Mouse (Mus musculus) CH12.LX (cell line): ENCODE measurements around the gene Eef1a1. TPM values are rescaled to one million over a fixed set of nuclear protein-coding genes. Genes with fewer than 3 reads are reported as not detected.

Experiments used
- DNase-seq: peaks from one replicate; pipeline ENCODE4 v3.0.0-alpha.2; 2013; ENCODE audit errors: extremely low read depth
- H3K27ac ChIP-seq: 2 replicates; pipeline ENCODE4 v1.5.1; 2012; ENCODE audit warnings: low read depth, mild to moderate bottlenecking, control low read depth, moderate library complexity; ENCODE audit not compliant: insufficient read depth
- H3K27me3 ChIP-seq: replicated peaks from 2 replicates; pipeline ENCODE3; 2012; ENCODE audit warnings: inconsistent platforms
- H3K36me3 ChIP-seq, 2 experiments: replicated peaks in 1 of 2; 2 replicates each; pipeline versions ENCODE3 to v1.6.1; 2012; ENCODE audit warnings: inconsistent platforms in 1 of 2, low read length in 1 of 2, mild to moderate bottlenecking in 1 of 2, mixed read lengths in 1 of 2, moderate library complexity in 1 of 2; ENCODE audit not compliant: control insufficient read depth in 1 of 2, insufficient read depth in 1 of 2
- H3K4me1 ChIP-seq, 2 experiments: 2 replicates each; pipeline ENCODE4 v1.6.1; 2012; ENCODE audit warnings: inconsistent platforms in 1 of 2, moderate library complexity in 1 of 2; ENCODE audit not compliant: insufficient read depth in 2 of 2, control insufficient read depth in 1 of 2
- H3K4me2 ChIP-seq: 2 replicates; pipeline ENCODE4 v1.6.1; 2012; ENCODE audit warnings: low read depth, mild to moderate bottlenecking, control low read depth; ENCODE audit not compliant: poor library complexity, insufficient read depth, severe bottlenecking
- H3K4me3 ChIP-seq, 3 experiments: fragments of 150-350 bp in 1 of 3; sonication (generic) in 1 of 3; replicated peaks in 1 of 3; 2 replicates each; pipeline versions ENCODE3 to v1.5.1; 2011 to 2012; ENCODE audit warnings: low read depth in 2 of 3, low read length in 2 of 3, mild to moderate bottlenecking in 2 of 3, moderate library complexity in 2 of 3, control low read depth in 1 of 3, improper control_type of control experiment in 1 of 3, inconsistent platforms in 1 of 3, mixed read lengths in 1 of 3; ENCODE audit not compliant: poor library complexity in 1 of 3
- H3K79me2 ChIP-seq: replicated peaks from 2 replicates; pipeline ENCODE4 v1.6.1; 2012; ENCODE audit warnings: mild to moderate bottlenecking, moderate library complexity; ENCODE audit not compliant: control insufficient read depth, poor library complexity, insufficient read depth, severe bottlenecking; ENCODE audit errors: extremely low read depth
- H3K9ac ChIP-seq: 2 replicates; pipeline ENCODE4 v1.6.1; 2012; ENCODE audit warnings: low read depth, mild to moderate bottlenecking, control low read depth, moderate library complexity; ENCODE audit not compliant: insufficient read depth
- H3K9me3 ChIP-seq: replicated peaks from 2 replicates; pipeline ENCODE3; 2012; ENCODE audit warnings: low read length, inconsistent platforms, mixed read lengths
- BHLHE40 ChIP-seq: IDR thresholded peaks from 2 replicates; pipeline ENCODE4 v1.6.1; 2011; ENCODE audit warnings: mild to moderate bottlenecking, low read depth, low read length, improper control_type of control experiment
- CHD1 ChIP-seq: IDR thresholded peaks from 2 replicates; pipeline ENCODE4 v1.6.1; 2012; ENCODE audit warnings: low read depth, low read length, improper control_type of control experiment, inconsistent platforms
- CHD2 ChIP-seq: IDR thresholded peaks from 2 replicates; pipeline ENCODE4 v1.6.1; 2011; ENCODE audit warnings: low read length, improper control_type of control experiment
- CTCF ChIP-seq, 2 experiments: IDR thresholded peaks in 1 of 2; conservative IDR thresholded peaks in 1 of 2; 2 replicates each; pipeline ENCODE4 v1.5.1; 2011 to 2012; ENCODE audit warnings: low read depth in 2 of 2, low read length in 2 of 2, improper control_type of control experiment in 1 of 2, inconsistent platforms in 1 of 2, mild to moderate bottlenecking in 1 of 2, moderate library complexity in 1 of 2
- E2F4 ChIP-seq: IDR thresholded peaks from 2 replicates; pipeline ENCODE4 v1.6.1; 2011; ENCODE audit warnings: low read depth, low read length, improper control_type of control experiment; ENCODE audit not compliant: insufficient replicate concordance
- ELF1 ChIP-seq: IDR thresholded peaks from 2 replicates; pipeline ENCODE4 v1.6.1; 2014; ENCODE audit warnings: low read depth, mild to moderate bottlenecking, inconsistent platforms, low read length, improper control_type of control experiment
- EP300 ChIP-seq: IDR thresholded peaks from 2 replicates; pipeline ENCODE4 v1.6.1; 2011; ENCODE audit warnings: low read length, improper control_type of control experiment
- ETS1 ChIP-seq: conservative IDR thresholded peaks from 2 replicates; pipeline ENCODE4 v1.6.1; 2012; ENCODE audit warnings: low read depth, mild to moderate bottlenecking, inconsistent platforms, low read length, improper control_type of control experiment, moderate library complexity
- GABPA ChIP-seq: IDR thresholded peaks from 2 replicates; pipeline ENCODE4 v1.6.1; 2012; ENCODE audit warnings: low read depth, low read length, improper control_type of control experiment, inconsistent platforms; ENCODE audit not compliant: insufficient replicate concordance
- HCFC1 ChIP-seq: IDR thresholded peaks from 2 replicates; pipeline ENCODE4 v1.6.1; 2012; ENCODE audit warnings: low read depth, mild to moderate bottlenecking, inconsistent platforms, low read length, improper control_type of control experiment
- IRF4 ChIP-seq: IDR thresholded peaks from 2 replicates; pipeline ENCODE4 v1.6.1; 2014; ENCODE audit warnings: low read depth, mild to moderate bottlenecking, inconsistent platforms, low read length, improper control_type of control experiment
- JUN ChIP-seq: IDR thresholded peaks from 2 replicates; pipeline ENCODE4 v1.6.1; 2011; ENCODE audit warnings: low read depth, mild to moderate bottlenecking, low read length, improper control_type of control experiment, moderate library complexity; ENCODE audit not compliant: insufficient read depth
- JUND ChIP-seq: conservative IDR thresholded peaks from 2 replicates; pipeline ENCODE4 v1.6.1; 2011; ENCODE audit warnings: low read depth, low read length, improper control_type of control experiment
- KAT2A ChIP-seq: IDR thresholded peaks from 2 replicates; pipeline ENCODE4 v1.6.1; 2012; ENCODE audit warnings: low read length, improper control_type of control experiment, inconsistent platforms; ENCODE audit not compliant: insufficient replicate concordance
- MAFK ChIP-seq: IDR thresholded peaks from 2 replicates; pipeline ENCODE4 v1.6.1; 2011; ENCODE audit warnings: low read length, improper control_type of control experiment; ENCODE audit not compliant: insufficient replicate concordance
- MAX ChIP-seq: IDR thresholded peaks from 2 replicates; pipeline ENCODE4 v1.6.1; 2011; ENCODE audit warnings: low read length, improper control_type of control experiment
- MAZ ChIP-seq: IDR thresholded peaks from 2 replicates; pipeline ENCODE4 v1.6.1; 2012; ENCODE audit warnings: low read depth, mild to moderate bottlenecking, inconsistent platforms, low read length, improper control_type of control experiment, moderate library complexity
- MEF2A ChIP-seq: IDR thresholded peaks from 2 replicates; pipeline ENCODE4 v1.6.1; 2014; ENCODE audit warnings: low read depth, mild to moderate bottlenecking, inconsistent platforms, low read length, improper control_type of control experiment, borderline replicate concordance
- MXI1 ChIP-seq: IDR thresholded peaks from 2 replicates; pipeline ENCODE4 v1.6.1; 2011; ENCODE audit warnings: mild to moderate bottlenecking, low read depth, low read length, improper control_type of control experiment
- MYC ChIP-seq: IDR thresholded peaks from 2 replicates; pipeline ENCODE4 v1.6.1; 2011; ENCODE audit warnings: low read depth, mild to moderate bottlenecking, improper control_type of control experiment, low read length
- NELFE ChIP-seq: IDR thresholded peaks from 2 replicates; pipeline ENCODE4 v1.6.1; 2011; ENCODE audit warnings: low read depth, low read length, improper control_type of control experiment
- NRF1 ChIP-seq: IDR thresholded peaks from 2 replicates; pipeline ENCODE4 v1.6.1; 2014; ENCODE audit warnings: low read depth, mild to moderate bottlenecking, inconsistent platforms, low read length, improper control_type of control experiment, moderate library complexity
- PAX5 ChIP-seq: IDR thresholded peaks from 2 replicates; pipeline ENCODE4 v1.6.1; 2012; ENCODE audit warnings: low read length, inconsistent platforms, mixed read lengths
- POLR2A ChIP-seq: IDR thresholded peaks from 2 replicates; pipeline ENCODE4 v1.6.1; 2011; ENCODE audit warnings: low read depth, mild to moderate bottlenecking, improper control_type of control experiment, low read length
- POLR2AphosphoS2 ChIP-seq: IDR thresholded peaks from 2 replicates; pipeline ENCODE4 v1.6.1; 2011; ENCODE audit warnings: low read depth, low read length, improper control_type of control experiment
- RAD21 ChIP-seq: IDR thresholded peaks from 2 replicates; pipeline ENCODE4 v1.6.1; 2011; ENCODE audit warnings: low read depth, mild to moderate bottlenecking, low read length, improper control_type of control experiment, moderate library complexity
- RCOR1 ChIP-seq: conservative IDR thresholded peaks from 2 replicates; pipeline ENCODE4 v1.6.1; 2012; ENCODE audit warnings: low read depth, mild to moderate bottlenecking, inconsistent platforms, low read length, improper control_type of control experiment
- SIN3A ChIP-seq: IDR thresholded peaks from 2 replicates; pipeline ENCODE4 v1.6.1; 2012; ENCODE audit warnings: low read length, improper control_type of control experiment, inconsistent platforms
- SMC3 ChIP-seq: IDR thresholded peaks from 2 replicates; pipeline ENCODE4 v1.6.1; 2011; ENCODE audit warnings: low read depth, low read length, improper control_type of control experiment
- TBP ChIP-seq: conservative IDR thresholded peaks from 2 replicates; pipeline ENCODE4 v1.6.1; 2011; ENCODE audit warnings: low read depth, low read length, improper control_type of control experiment
- TCF12 ChIP-seq: IDR thresholded peaks from 2 replicates; pipeline ENCODE4 v1.6.1; 2014; ENCODE audit warnings: low read depth, mild to moderate bottlenecking, inconsistent platforms, low read length, improper control_type of control experiment
- UBTF ChIP-seq: IDR thresholded peaks from 2 replicates; pipeline ENCODE4 v1.6.1; 2012; ENCODE audit warnings: low read depth, mild to moderate bottlenecking, inconsistent platforms, low read length, improper control_type of control experiment, moderate library complexity
- USF1 ChIP-seq: IDR thresholded peaks from 2 replicates; pipeline ENCODE4 v1.6.1; 2014; ENCODE audit warnings: low read depth, mild to moderate bottlenecking, inconsistent platforms, low read length, improper control_type of control experiment
- USF2 ChIP-seq: conservative IDR thresholded peaks from 2 replicates; pipeline ENCODE4 v1.6.1; 2011; ENCODE audit warnings: low read depth, low read length, improper control_type of control experiment
- ZC3H11A ChIP-seq: IDR thresholded peaks from 2 replicates; pipeline ENCODE4 v1.6.1; 2012; ENCODE audit warnings: low read depth, mild to moderate bottlenecking, inconsistent platforms, low read length, improper control_type of control experiment
- ZKSCAN1 ChIP-seq: IDR thresholded peaks from 2 replicates; pipeline ENCODE4 v1.6.1; 2012; ENCODE audit warnings: low read depth, inconsistent platforms, low read length, improper control_type of control experiment, borderline replicate concordance
- ZMIZ1 ChIP-seq: IDR thresholded peaks from 2 replicates; pipeline ENCODE4 v1.6.1; 2012; ENCODE audit warnings: low read depth, mild to moderate bottlenecking, inconsistent platforms, low read length, improper control_type of control experiment
- ZNF384 ChIP-seq: IDR thresholded peaks from 2 replicates; pipeline ENCODE4 v1.6.1; 2012; ENCODE audit warnings: low read depth, low read length, improper control_type of control experiment, inconsistent platforms
- dilution Hi-C: fragments of 300-500 bp; cut with MboI; formaldehyde crosslinking; loops from 2 replicates; pipeline ENCODE4 v1.14.3; 2020; ENCODE audit warnings: low sequenced_read_pairs; ENCODE audit not compliant: extremely low pct_unique_long_range_greater_than_20kb, extremely low pct_ligation_motif_present
- in situ Hi-C: fragments of 300-500 bp; cut with MboI; formaldehyde crosslinking; loops from 3 replicates; pipeline ENCODE4 v1.14.3; 2019; ENCODE audit warnings: low sequenced_read_pairs, low pct_ligation_motif_present, low pct_unique_long_range_greater_than_20kb, mixed read lengths
- polyA plus RNA-seq: library from polyadenylated mRNA; unstranded; fragments of >175 nt; gene quantifications from 2 replicates; pipeline ENCODE4 v1.2.1, GENCODE M21; 2012; ENCODE audit warnings: low read depth; ENCODE audit not compliant: insufficient read length
- total RNA-seq, 2 experiments: library from RNA; depleted of rRNA; stranded (reverse); fragments of 300-350 nt in 1 of 2; fragments of >200 nt in 1 of 2; gene quantifications; 2 replicates each; pipeline ENCODE4 v1.2.3; 2012 to 2014

Gene Eef1a1
- total RNA-seq (2012; rRNA removed) (14,448 and 18,409 TPM in 2 replicates), total RNA-seq (2014; rRNA removed) (21,026 and 21,314 TPM in 2 replicates), polyA plus RNA-seq (11,979 and 12,362 TPM in 2 replicates)

- H3K27me3 ChIP-seq, result no peaks in the 10 kb centered on the region
- peak within 1 kb of the TSS; percentile 86 for H3K4me2 ChIP-seq
- H3K9me3 ChIP-seq, result no peaks in the 10 kb centered on the region
- peak within 1 kb of the TSS; percentile 48 to 72 (median 61) for H3K4me3 ChIP-seq
- in situ Hi-C loops (no loop called here), dilution Hi-C loops (no loop called here)
- H3K9ac ChIP-seq, result peak within 1 kb of the TSS; percentile 86
- TF ChIP-seq PAX5 (no peak), GABPA (no peak), HCFC1 (0 out of 2 replicates have a peak, but pooled peaks have one; percentile 2), NRF1 (no peak), POLR2A (peak; percentile 81), CHD1 (no peak; the same call in 1 of the 2 replicates), MAFK (no peak), ZKSCAN1 (no peak), ELF1 (peak; percentile 77), E2F4 (0 out of 2 replicates have a peak, but pooled peaks have one; percentile 38), RAD21 (no peak), CTCF (conservative IDR thresholded peaks at IDR 0.05 in 1 of 2, IDR thresholded peaks at IDR 0.05 in 1 of 2; ENCODE audit: low read depth in 2 of 2, low read length in 2 of 2) (no peak), TBP (peak; percentile 55; the same call in 1 of the 2 replicates), MEF2A (no peak), ZNF384 (no peak), ETS1 (peak; percentile 71; the same call in 1 of the 2 replicates), KAT2A (no peak), JUND (peak; percentile 44; the same call in 1 of the 2 replicates), MXI1 (no peak), USF1 (no peak), NELFE (peak; percentile 56; the same call in 1 of the 2 replicates), CHD2 (peak; percentile 83; the same call in 1 of the 2 replicates), MYC (no peak), USF2 (no peak), MAZ (peak; percentile 49; the same call in 1 of the 2 replicates), JUN (0 out of 2 replicates have a peak, but pooled peaks have one; percentile 7), BHLHE40 (peak; percentile 52; the same call in 1 of the 2 replicates), ZC3H11A (no peak), UBTF (no peak), IRF4 (peak; percentile 9; the same call in 1 of the 2 replicates), SIN3A (no peak; the same call in 1 of the 2 replicates), ZMIZ1 (no peak; the same call in 1 of the 2 replicates), POLR2AphosphoS2 (no peak), RCOR1 (peak; percentile 84; the same call in 1 of the 2 replicates), SMC3 (no peak), MAX (no peak), EP300 (no peak), TCF12 (peak; percentile 72)
- H3K79me2 ChIP-seq, result no peaks in the 10 kb centered on the region
- H3K4me1 ChIP-seq, result peaks cover 13 to 53% of the 10 kb centered on the region in 2 experiments; a peak in 3 of 4 replicates
- no peaks in the 10 kb centered on the region for H3K36me3 ChIP-seq
- peak within 1 kb of the TSS; percentile 95 for H3K27ac ChIP-seq
- peak; percentile 90 for DNase-seq
These were observed at the start of gene Eef1a1 for GRCm38 (mm10) chr9:78488890-78489420. Gene Eef1a1 (minus strand): TSS chr9:78489151.
